8 mouse cellular contexts compared by ENCODE assay signal in genomic region chr4:3049972-3050846, GRCm38 (mm10).
DNase-seq lines count a peak whose midpoint lies in the region; ATAC-seq lines count a peak whose summit lies in the region.

No protein-coding gene starts in this region.

- H3K9ac ChIP-seq in liver, embryonic 12.5 days = no peak overlapping the region
- H3K9ac ChIP-seq in stomach, embryonic 15.5 days = no peak overlapping the region

- H3K27me3 ChIP-seq in liver, embryonic 12.5 days (replicated peaks) = no peaks in the 10 kb centered on the region
- H3K27me3 ChIP-seq in stomach, embryonic 15.5 days (replicated peaks) = no peaks in the 10 kb centered on the region

- peaks cover 51% of the 10 kb centered on the region for H3K9me3 ChIP-seq in liver, embryonic 12.5 days (replicated peaks)
- H3K9me3 ChIP-seq in stomach, embryonic 15.5 days = peaks cover 11% of the 10 kb centered on the region; the same call in 1 of the 2 replicates

- H3K4me3 ChIP-seq in liver, embryonic 12.5 days = no peak overlapping the region
- no peak overlapping the region for H3K4me3 ChIP-seq in stomach, embryonic 15.5 days (replicated peaks)

- no peak overlapping the region for H3K4me2 ChIP-seq in liver, embryonic 12.5 days
- no peak overlapping the region for H3K4me2 ChIP-seq in stomach, embryonic 15.5 days

- H3K36me3 ChIP-seq in liver, embryonic 12.5 days = no peaks in the 10 kb centered on the region
- no peaks in the 10 kb centered on the region for H3K36me3 ChIP-seq in stomach, embryonic 15.5 days

- peak; percentile 45 for ATAC-seq in liver, embryonic 12.5 days
- ATAC-seq in stomach, embryonic 15.5 days (ENCODE audit: insufficient read depth, low FRiP score, low read depth) = peak; percentile 27

- no peaks in the 10 kb centered on the region for H3K4me1 ChIP-seq in liver, embryonic 12.5 days
- no peaks in the 10 kb centered on the region for H3K4me1 ChIP-seq in stomach, embryonic 15.5 days

- peak; percentile 2 for DNase-seq in gastrocnemius, postnatal 10 days
- no peak for DNase-seq in gastrocnemius, adult 18-20 months (ENCODE audit: low spot score)
- peak; percentile 1 for DNase-seq in urinary bladder, postnatal 25 days (ENCODE audit: low spot score)
- no peak for DNase-seq in urinary bladder, adult 18-20 months (ENCODE audit: low spot score in 2 of 2)
- no peak for DNase-seq in natural killer cell, adult 2 months (ENCODE audit: low spot score in 2 of 2)
- no peak for DNase-seq in adrenal gland, postnatal 10 days

- WGBS in liver, embryonic 12.5 days (ENCODE audit: insufficient replicate concordance) = 34% methylated on average over 2 of the region's 2 CpGs
- 51% methylated on average over 2 of the region's 2 CpGs for WGBS in stomach, embryonic 15.5 days

- H3K27ac ChIP-seq in liver, embryonic 12.5 days = no peak overlapping the region
- no peak overlapping the region for H3K27ac ChIP-seq in stomach, embryonic 15.5 days

Comparison
In these comparisons a context has a peak if more than half of its experiments do, and no peak if none do; other contexts are left out.
1. DNase-seq: peak in gastrocnemius, postnatal 10 days (single experiment) and urinary bladder, postnatal 25 days (single experiment); none in gastrocnemius, adult 18-20 months (single experiment), urinary bladder, adult 18-20 months (0 of 2), natural killer cell, adult 2 months (0 of 2) and adrenal gland, postnatal 10 days (single experiment).